Mouse (Mus musculus): ENCODE data around the gene Ptch2. TPM values are rescaled to one million over a fixed set of nuclear protein-coding genes. Genes with fewer than 3 reads are reported as not detected.

Gene Ptch2
- polyA plus RNA-seq, 1 experiment: 0.20 TPM

DNA sequence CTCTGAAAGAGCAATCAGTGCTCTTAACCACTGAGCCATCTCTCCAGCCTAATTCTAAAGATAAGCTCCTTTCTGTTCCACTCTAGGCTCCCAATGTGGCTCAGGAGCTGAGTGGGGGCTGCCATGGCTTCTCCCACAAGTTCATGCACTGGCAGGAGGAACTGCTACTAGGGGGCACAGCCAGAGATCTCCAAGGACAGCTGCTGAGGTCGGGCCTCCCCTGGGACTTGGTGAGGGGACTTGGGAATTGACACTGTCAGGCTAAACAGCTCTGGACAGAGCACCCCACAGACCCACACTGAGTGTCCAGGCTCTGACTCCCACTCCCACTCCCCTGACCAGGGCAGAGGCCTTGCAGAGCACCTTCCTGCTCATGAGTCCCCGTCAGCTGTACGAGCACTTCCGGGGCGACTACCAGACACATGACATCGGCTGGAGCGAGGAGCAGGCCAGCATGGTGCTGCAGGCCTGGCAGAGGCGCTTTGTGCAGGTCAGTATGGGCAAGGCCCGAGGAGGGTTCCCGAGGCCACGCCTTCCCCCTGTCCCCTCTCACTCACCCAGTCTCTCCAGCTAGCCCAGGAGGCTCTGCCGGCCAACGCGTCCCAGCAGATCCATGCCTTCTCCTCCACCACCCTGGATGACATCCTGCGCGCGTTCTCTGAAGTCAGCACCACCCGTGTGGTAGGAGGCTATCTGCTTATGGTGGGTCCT is 12.1 kb downstream of the Ptch2 start:
- H3K79me3 ChIP-seq (ENCODE audit: low read depth): no peaks in the 10 kb centered on the region
- TF ChIP-seq FOSL1 (IDR thresholded peaks at IDR 0.05; ENCODE audit: insufficient read depth, low read length, poor library complexity, severe bottlenecking) (no peak), MYOG (IDR thresholded peaks at IDR 0.05; ENCODE audit: control insufficient read depth, extremely low read depth, insufficient read length) (no peak), USF1 (IDR thresholded peaks at IDR 0.05; ENCODE audit: low read depth) (no peak), CEBPB (IDR thresholded peaks at IDR 0.05; ENCODE audit: low read depth) (no peak)
- H3K36me3 ChIP-seq (ENCODE audit: control insufficient read depth, insufficient read depth): no peaks in the 10 kb centered on the region
- H3ac ChIP-seq (ENCODE audit: control insufficient read depth, insufficient read length, low read depth): no peak overlapping the region
- no peaks in the 10 kb centered on the region for H3K27me3 ChIP-seq (ENCODE audit: control insufficient read depth, insufficient read depth, insufficient read length)
- H3K79me2 ChIP-seq (ENCODE audit: control insufficient read depth, insufficient read depth): no peaks in the 10 kb centered on the region
- H3K4me3 ChIP-seq (ENCODE audit: insufficient read depth, poor library complexity, severe bottlenecking): no peak overlapping the region

DNA sequence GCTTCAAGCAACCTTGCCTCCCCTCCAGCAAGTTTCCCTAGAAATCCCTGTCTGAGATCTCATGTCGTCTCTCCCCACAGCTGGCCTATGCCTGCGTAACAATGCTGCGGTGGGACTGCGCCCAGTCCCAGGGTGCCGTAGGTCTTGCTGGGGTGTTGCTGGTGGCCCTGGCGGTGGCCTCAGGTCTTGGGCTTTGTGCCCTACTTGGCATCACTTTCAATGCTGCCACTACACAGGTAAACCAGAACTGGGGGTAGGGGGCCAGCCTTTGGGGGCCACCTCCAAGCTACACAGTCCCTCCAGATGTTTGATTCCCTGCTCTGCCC is 12.6 kb downstream of the Ptch2 start:
- TF ChIP-seq MYOD1 (IDR thresholded peaks at IDR 0.05; ENCODE audit: control insufficient read depth, insufficient read length, low read depth) (no peak), MAX (IDR thresholded peaks at IDR 0.05) (no peak), FOSL1 (IDR thresholded peaks at IDR 0.05; ENCODE audit: insufficient read depth, low read length, poor library complexity, severe bottlenecking) (no peak)
- no peaks in the 10 kb centered on the region for H3K79me3 ChIP-seq (ENCODE audit: low read depth)
- H3K36me3 ChIP-seq (ENCODE audit: control insufficient read depth, insufficient read depth): no peaks in the 10 kb centered on the region
- no peaks in the 10 kb centered on the region for H3K79me2 ChIP-seq (ENCODE audit: control insufficient read depth, insufficient read depth)
- H3K27me3 ChIP-seq (ENCODE audit: control insufficient read depth, insufficient read depth, insufficient read length): no peaks in the 10 kb centered on the region
- no peak overlapping the region for H3ac ChIP-seq (ENCODE audit: control insufficient read depth, insufficient read length, low read depth)
- H3K4me3 ChIP-seq (ENCODE audit: insufficient read depth, poor library complexity, severe bottlenecking): no peak overlapping the region

- Histone ChIP-seq H3ac (ENCODE audit: control insufficient read depth, insufficient read length, low read depth) (no peak overlapping the region), H3K79me3 (ENCODE audit: low read depth) (no peaks in the 10 kb centered on the region), H3K27me3 (ENCODE audit: control insufficient read depth, insufficient read depth, insufficient read length) (no peaks in the 10 kb centered on the region), H3K36me3 (ENCODE audit: control insufficient read depth, insufficient read depth) (no peaks in the 10 kb centered on the region), H3K79me2 (ENCODE audit: control insufficient read depth, insufficient read depth) (no peaks in the 10 kb centered on the region), H3K4me3 (ENCODE audit: insufficient read depth, poor library complexity, severe bottlenecking) (no peak overlapping the region)
- TF ChIP-seq MYOD1 (IDR thresholded peaks at IDR 0.05; ENCODE audit: control insufficient read depth, insufficient read length, low read depth) (no peak), FOSL1 (IDR thresholded peaks at IDR 0.05; ENCODE audit: insufficient read depth, low read length, poor library complexity, severe bottlenecking) (no peak), CTCF (IDR thresholded peaks at IDR 0.05; ENCODE audit: control insufficient read depth, insufficient read depth, insufficient read length) (no peak), CEBPB (IDR thresholded peaks at IDR 0.05; ENCODE audit: low read depth) (no peak), MAX (IDR thresholded peaks at IDR 0.05) (no peak), USF1 (IDR thresholded peaks at IDR 0.05; ENCODE audit: low read depth) (no peak), MYOG (IDR thresholded peaks at IDR 0.05; ENCODE audit: control insufficient read depth, extremely low read depth, insufficient read length) (no peak)
Observed at GRCm38 (mm10) chr4:117109330-117109729, 13.5 kb downstream of the Ptch2 start.

DNA sequence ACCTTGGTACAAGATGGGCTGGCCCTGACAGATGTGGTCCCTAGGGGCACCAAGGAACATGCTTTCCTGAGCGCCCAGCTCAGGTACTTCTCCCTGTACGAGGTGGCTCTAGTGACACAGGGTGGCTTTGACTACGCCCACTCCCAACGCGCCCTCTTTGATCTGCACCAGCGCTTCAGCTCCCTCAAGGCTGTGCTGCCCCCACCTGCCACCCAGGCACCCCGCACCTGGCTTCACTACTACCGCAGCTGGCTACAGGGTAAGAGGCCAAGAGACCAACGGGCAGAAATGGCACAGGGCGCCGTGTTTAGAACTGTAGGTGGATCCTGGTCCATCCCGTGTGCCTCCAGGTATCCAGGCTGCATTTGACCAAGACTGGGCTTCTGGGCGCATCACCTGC is 14.4 kb downstream of the Ptch2 start:
- no peak overlapping the region for H3K4me3 ChIP-seq (ENCODE audit: insufficient read depth, poor library complexity, severe bottlenecking)
- H3K36me3 ChIP-seq (ENCODE audit: control insufficient read depth, insufficient read depth): no peaks in the 10 kb centered on the region
- no peaks in the 10 kb centered on the region for H3K79me2 ChIP-seq (ENCODE audit: control insufficient read depth, insufficient read depth)

GRCm38 (mm10) chr4:117110985-117111384 is 15.1 kb downstream of the Ptch2 start:
- Histone ChIP-seq H3K4me3 (ENCODE audit: insufficient read depth, poor library complexity, severe bottlenecking) (no peak overlapping the region), H3ac (ENCODE audit: control insufficient read depth, insufficient read length, low read depth) (no peak overlapping the region), H3K79me3 (ENCODE audit: low read depth) (no peaks in the 10 kb centered on the region), H3K27me3 (ENCODE audit: control insufficient read depth, insufficient read depth, insufficient read length) (no peaks in the 10 kb centered on the region), H3K36me3 (ENCODE audit: control insufficient read depth, insufficient read depth) (no peaks in the 10 kb centered on the region), H3K79me2 (ENCODE audit: control insufficient read depth, insufficient read depth) (no peaks in the 10 kb centered on the region)
- TF ChIP-seq USF1 (IDR thresholded peaks at IDR 0.05; ENCODE audit: low read depth) (no peak), CTCF (IDR thresholded peaks at IDR 0.05; ENCODE audit: control insufficient read depth, insufficient read depth, insufficient read length) (no peak)

More for the DNA sequence above, 14.4 kb downstream of the Ptch2 start:
- Histone ChIP-seq H3K27me3 (ENCODE audit: control insufficient read depth, insufficient read depth, insufficient read length) (no peaks in the 10 kb centered on the region), H3ac (ENCODE audit: control insufficient read depth, insufficient read length, low read depth) (no peak overlapping the region), H3K79me3 (ENCODE audit: low read depth) (no peaks in the 10 kb centered on the region)
- no peak for TF ChIP-seq CTCF (IDR thresholded peaks at IDR 0.05; ENCODE audit: control insufficient read depth, insufficient read depth, insufficient read length)
- TF ChIP-seq CEBPB (IDR thresholded peaks at IDR 0.05; ENCODE audit: low read depth): no peak
- TF ChIP-seq MYOD1 (IDR thresholded peaks at IDR 0.05; ENCODE audit: control insufficient read depth, insufficient read length, low read depth): no peak
- TF ChIP-seq MYOG (IDR thresholded peaks at IDR 0.05; ENCODE audit: control insufficient read depth, extremely low read depth, insufficient read length): no peak
- TF ChIP-seq MAX (IDR thresholded peaks at IDR 0.05): no peak
- no peak for TF ChIP-seq FOSL1 (IDR thresholded peaks at IDR 0.05; ENCODE audit: insufficient read depth, low read length, poor library complexity, severe bottlenecking)
- no peak for TF ChIP-seq USF1 (IDR thresholded peaks at IDR 0.05; ENCODE audit: low read depth)

DNA sequence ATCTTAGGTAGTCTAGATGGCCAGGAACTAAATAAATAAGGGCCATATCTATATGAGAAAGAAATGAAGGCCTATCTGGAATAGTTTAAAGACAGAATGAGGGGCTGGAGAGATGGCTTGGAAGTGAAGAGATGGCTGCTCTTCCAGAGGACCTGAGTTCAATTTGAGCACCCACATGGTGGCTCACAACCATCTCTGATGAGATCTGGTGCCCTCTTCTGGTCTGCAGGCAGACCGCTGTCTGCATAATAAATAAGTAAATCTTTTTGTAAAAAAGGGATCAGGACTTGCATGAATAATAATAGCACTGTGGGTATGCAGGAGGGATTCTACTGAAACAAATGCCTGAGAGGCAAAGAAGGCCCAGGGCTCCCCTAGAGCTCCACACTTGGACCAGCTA is 17.4 kb downstream of the Ptch2 start:
- H3K27me3 ChIP-seq (ENCODE audit: control insufficient read depth, insufficient read depth, insufficient read length): no peaks in the 10 kb centered on the region
- no peaks in the 10 kb centered on the region for H3K79me2 ChIP-seq (ENCODE audit: control insufficient read depth, insufficient read depth)
- peaks cover 3% of the 10 kb centered on the region for H3K36me3 ChIP-seq (ENCODE audit: control insufficient read depth, insufficient read depth)
- H3ac ChIP-seq (ENCODE audit: control insufficient read depth, insufficient read length, low read depth): no peak overlapping the region
- H3K4me3 ChIP-seq (ENCODE audit: insufficient read depth, poor library complexity, severe bottlenecking): no peak overlapping the region
- no peaks in the 10 kb centered on the region for H3K79me3 ChIP-seq (ENCODE audit: low read depth)
- no peak for TF ChIP-seq MYOD1 (IDR thresholded peaks at IDR 0.05; ENCODE audit: control insufficient read depth, insufficient read length, low read depth)
- TF ChIP-seq MYOG (IDR thresholded peaks at IDR 0.05; ENCODE audit: control insufficient read depth, extremely low read depth, insufficient read length): no peak
- TF ChIP-seq USF1 (IDR thresholded peaks at IDR 0.05; ENCODE audit: low read depth): no peak
